Mouse (Mus musculus): ENCODE results near the gene Glg1. TPM values are rescaled to one million over a fixed set of nuclear protein-coding genes. Genes with fewer than 3 reads are reported as not detected.
"Not testable (repeated sequence)": the region's sequence is repeated elsewhere in the genome, so short reads cannot be mapped to it uniquely, and the experiment has no call there.

The Glg1 gene
- polyA plus RNA-seq, 1 experiment from 2014 or later, result 78.0 TPM

GRCm38 (mm10) chr8:111196181-111196580, 62.8 kb downstream of the Glg1 start:
- H3K4me3 ChIP-seq (replicated peaks), result no peak overlapping the region
- H3K27me3 ChIP-seq, result no peaks in the 10 kb centered on the region
- H3K9ac ChIP-seq, result no peak overlapping the region

DNA sequence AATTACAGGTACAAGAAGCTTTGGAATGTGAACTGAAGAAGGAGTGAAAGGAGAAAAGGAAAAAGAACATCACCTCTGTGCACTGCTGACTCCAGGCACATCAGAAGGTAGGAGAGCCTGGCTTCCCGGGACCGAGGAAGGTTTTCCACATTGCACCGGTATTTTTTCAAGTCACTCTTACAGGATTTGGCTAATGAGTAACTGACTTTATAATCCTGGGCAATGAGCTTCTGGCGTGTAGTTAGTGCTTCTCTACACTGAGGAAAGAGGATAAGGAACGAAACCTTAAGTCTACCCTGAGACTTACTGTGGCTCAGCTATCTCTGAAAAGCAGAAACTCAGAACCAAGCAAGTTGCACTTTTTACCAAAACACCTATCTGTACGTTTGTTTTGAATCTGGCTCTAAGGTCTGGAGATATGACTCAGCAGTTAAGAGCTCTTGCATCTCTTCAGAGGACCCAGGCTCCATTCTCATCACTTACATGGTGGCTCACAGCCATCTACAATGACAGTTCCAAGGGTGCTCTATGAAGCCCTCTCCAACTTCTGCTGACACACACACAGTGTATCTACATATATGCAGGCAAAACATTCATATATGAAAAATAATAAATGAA, 70.3 kb downstream of the Glg1 start:
- H3K27me3 ChIP-seq, result no peaks in the 10 kb centered on the region
- H3K4me2 ChIP-seq, result no peak overlapping the region
- no peak for ATAC-seq (replicated peaks; ENCODE audit: low FRiP score)
- no peak overlapping the region for H3K9ac ChIP-seq
- H3K4me1 ChIP-seq, result no peaks in the 10 kb centered on the region
- H3K36me3 ChIP-seq, result peaks cover 67% of the 10 kb centered on the region
- H3K9me3 ChIP-seq (replicated peaks), result no peaks in the 10 kb centered on the region
- H3K4me3 ChIP-seq (replicated peaks), result no peak overlapping the region
- no peak overlapping the region for H3K27ac ChIP-seq
- 72% methylated on average over 6 of the region's 6 CpGs for WGBS

More at GRCm38 (mm10) chr8:111196181-111196580, 62.8 kb downstream of the Glg1 start:
- ATAC-seq (replicated peaks; ENCODE audit: low FRiP score), result no peak
- no peak overlapping the region for H3K27ac ChIP-seq
- H3K4me1 ChIP-seq, result no peaks in the 10 kb centered on the region
- H3K36me3 ChIP-seq, result peaks cover 79% of the 10 kb centered on the region
- no peak overlapping the region for H3K4me2 ChIP-seq
- no peaks in the 10 kb centered on the region for H3K9me3 ChIP-seq (replicated peaks)

- H3K27me3 ChIP-seq, result no peaks in the 10 kb centered on the region
- H3K4me2 ChIP-seq, result no peak overlapping the region
- WGBS, result 91% methylated on average over 7 of the region's 7 CpGs
- no peak overlapping the region for H3K9ac ChIP-seq
- H3K27ac ChIP-seq, result no peak overlapping the region
- no peaks in the 10 kb centered on the region for H3K4me1 ChIP-seq
- H3K4me3 ChIP-seq (replicated peaks), result no peak overlapping the region
- ATAC-seq (replicated peaks; ENCODE audit: low FRiP score), result no peak
- H3K9me3 ChIP-seq (replicated peaks), result no peaks in the 10 kb centered on the region
- H3K36me3 ChIP-seq, result peaks cover 71% of the 10 kb centered on the region
These were observed 71.5 kb downstream of the Glg1 start for GRCm38 (mm10) chr8:111187470-111187869.

- no peaks in the 10 kb centered on the region for H3K9me3 ChIP-seq (replicated peaks)
- 86% methylated on average over 4 of the region's 4 CpGs for WGBS
- H3K27me3 ChIP-seq, result no peaks in the 10 kb centered on the region
- H3K27ac ChIP-seq, result no peak overlapping the region
- no peak overlapping the region for H3K9ac ChIP-seq
- peaks cover 75% of the 10 kb centered on the region for H3K36me3 ChIP-seq
- no peak overlapping the region for H3K4me3 ChIP-seq (replicated peaks)
- no peaks in the 10 kb centered on the region for H3K4me1 ChIP-seq
- ATAC-seq (replicated peaks; ENCODE audit: low FRiP score), result no peak
- H3K4me2 ChIP-seq, result no peak overlapping the region
These were observed 73.5 kb downstream of the Glg1 start for GRCm38 (mm10) chr8:111185472-111185947.

- WGBS, result 84% methylated on average over 5 of the region's 5 CpGs
- ATAC-seq (replicated peaks; ENCODE audit: low FRiP score), result no peak
These were observed 87.4 kb downstream of the Glg1 start for GRCm38 (mm10) chr8:111171661-111172060.

DNA sequence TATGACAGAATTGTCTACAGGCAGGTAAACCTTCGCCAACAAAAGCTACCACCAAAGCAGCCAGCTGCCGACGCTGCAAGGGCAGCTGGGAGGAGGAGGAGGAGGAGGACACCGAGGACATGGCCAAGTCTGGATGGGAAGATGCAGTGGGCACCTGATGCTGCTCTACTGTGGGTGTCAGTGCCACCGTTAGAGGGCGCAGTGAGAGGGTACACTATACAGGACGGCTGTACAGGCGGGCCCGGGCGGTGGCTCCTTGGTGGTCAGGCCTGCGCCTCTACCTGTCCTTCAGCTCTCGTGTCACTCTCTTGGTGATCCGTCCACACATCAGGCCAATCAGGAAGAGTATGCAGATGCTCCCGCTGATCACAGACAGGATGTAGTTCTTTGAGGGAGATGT, 101.4 kb downstream of the Glg1 start:
- H3K4me2 ChIP-seq, result no peak overlapping the region
- peak; percentile 84; the same call in 1 of the 2 replicates for ATAC-seq (replicated peaks; ENCODE audit: low FRiP score)
- no peaks in the 10 kb centered on the region for H3K9me3 ChIP-seq (replicated peaks)
- no peaks in the 10 kb centered on the region for H3K27me3 ChIP-seq
- H3K27ac ChIP-seq, result no peak overlapping the region
- 47% methylated on average over 14 of the region's 14 CpGs for WGBS
- H3K36me3 ChIP-seq, result peaks cover 94% of the 10 kb centered on the region
- no peak overlapping the region for H3K4me3 ChIP-seq (replicated peaks)
- no peak overlapping the region for H3K9ac ChIP-seq
- no peaks in the 10 kb centered on the region for H3K4me1 ChIP-seq

More at GRCm38 (mm10) chr8:111171661-111172060, 87.4 kb downstream of the Glg1 start:
- H3K27ac ChIP-seq, result no peak overlapping the region
- H3K36me3 ChIP-seq, result peaks cover 92% of the 10 kb centered on the region
- H3K9me3 ChIP-seq (replicated peaks), result no peaks in the 10 kb centered on the region
- no peak overlapping the region for H3K4me2 ChIP-seq
- H3K9ac ChIP-seq, result no peak overlapping the region
- H3K4me1 ChIP-seq, result no peaks in the 10 kb centered on the region
- H3K27me3 ChIP-seq, result no peaks in the 10 kb centered on the region
- no peak overlapping the region for H3K4me3 ChIP-seq (replicated peaks)

DNA sequence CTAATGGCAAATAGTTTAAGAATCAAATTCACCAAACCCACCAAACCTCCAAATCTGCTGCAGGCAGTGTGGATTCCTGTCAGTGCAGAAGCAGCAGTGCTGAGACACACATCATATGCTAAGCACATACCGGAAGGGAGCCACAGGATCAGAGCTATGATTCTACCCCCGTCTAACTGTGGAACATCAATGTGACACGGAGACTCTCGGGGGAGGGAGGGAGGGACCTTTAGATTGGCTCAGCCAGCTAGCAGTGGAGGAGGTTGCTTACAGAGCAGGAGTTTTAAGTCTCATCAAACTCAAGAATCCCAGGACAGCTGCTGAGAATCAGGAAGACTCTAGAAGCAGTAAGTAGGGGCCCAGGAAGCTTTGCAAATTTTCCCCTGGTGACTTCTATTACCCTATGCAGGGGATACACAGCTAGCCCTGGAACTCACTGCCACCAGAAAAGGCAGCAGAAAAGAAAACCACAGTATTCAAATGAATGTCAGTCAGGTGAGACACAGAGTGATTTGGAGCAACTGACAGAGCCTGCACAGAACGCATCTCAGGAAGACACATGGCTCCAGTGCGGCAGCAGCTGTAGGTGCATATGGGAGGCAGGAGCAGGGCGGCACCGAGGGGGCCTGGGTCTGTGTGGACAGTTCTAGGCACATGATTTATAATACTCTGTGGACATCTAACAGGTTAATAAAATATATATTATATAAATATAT, 103.1 kb downstream of the Glg1 start:
- no peak for ATAC-seq (replicated peaks; ENCODE audit: low FRiP score)
- no peak overlapping the region for H3K4me3 ChIP-seq (replicated peaks)
- H3K36me3 ChIP-seq, result peaks cover 78% of the 10 kb centered on the region
- 79% methylated on average over 8 of the region's 8 CpGs for WGBS
- H3K9me3 ChIP-seq (replicated peaks), result no peaks in the 10 kb centered on the region
- H3K27me3 ChIP-seq, result no peaks in the 10 kb centered on the region
- no peaks in the 10 kb centered on the region for H3K4me1 ChIP-seq
- no peak overlapping the region for H3K4me2 ChIP-seq
- no peak overlapping the region for H3K27ac ChIP-seq
- no peak overlapping the region for H3K9ac ChIP-seq

- peaks cover 12% of the 10 kb centered on the region for H3K4me1 ChIP-seq
- peak; percentile 95 for ATAC-seq (replicated peaks; ENCODE audit: low FRiP score)
- not testable (repeated sequence) for H3K9me3 ChIP-seq (replicated peaks); H3K27me3 ChIP-seq; H3K36me3 ChIP-seq
- peak overlapping the region; percentile 77 for H3K9ac ChIP-seq
- under 1% methylated on average over 41 of the region's 74 CpGs for WGBS
- peak overlapping the region; percentile 70 for H3K27ac ChIP-seq
- peak overlapping the region; percentile 77 for H3K4me3 ChIP-seq (replicated peaks)
- peak overlapping the region; percentile 87 for H3K4me2 ChIP-seq
These were observed 113.5 kb downstream of the Glg1 start for GRCm38 (mm10) chr8:111145460-111146012.

DNA sequence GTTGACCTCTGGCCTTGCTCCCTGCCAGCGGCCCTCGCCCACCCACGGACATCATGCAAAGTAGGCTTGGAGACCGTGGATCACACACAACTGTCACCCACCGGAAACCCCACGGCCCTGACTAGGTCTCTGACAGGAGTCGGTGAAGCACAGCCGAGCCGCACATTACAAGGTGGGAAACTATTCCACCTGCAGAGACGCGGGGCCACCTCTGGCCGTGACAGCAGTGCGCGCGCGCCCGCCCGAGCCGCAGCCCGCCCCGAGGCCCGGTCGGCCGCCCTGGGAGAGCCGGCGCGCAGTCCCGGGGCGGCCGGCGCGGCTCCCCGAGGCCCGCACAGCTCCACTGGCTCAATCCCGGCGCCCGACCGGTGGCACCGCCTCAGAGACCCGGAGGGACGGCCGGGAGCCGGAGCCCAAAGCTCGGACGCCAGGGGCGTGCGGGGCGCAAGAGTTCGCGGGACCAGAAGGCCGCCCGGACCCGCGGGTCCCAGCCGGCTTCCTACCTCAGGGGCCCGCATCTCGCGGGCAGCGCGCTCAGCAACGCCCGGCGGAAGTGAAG, 114.0 kb downstream of the Glg1 start:
- not testable (repeated sequence) for H3K36me3 ChIP-seq; H3K27me3 ChIP-seq; H3K9me3 ChIP-seq (replicated peaks)
- WGBS, result under 1% methylated on average over 60 of the region's 63 CpGs
- Histone ChIP-seq H3K4me2 (peak overlapping the region; percentile 87), H3K4me3 (replicated peaks) (peak overlapping the region; percentile 77), H3K27ac (peak overlapping the region; percentile 64; the same call in 1 of the 2 replicates), H3K9ac (peak overlapping the region; percentile 77), H3K4me1 (peaks cover 12% of the 10 kb centered on the region)
- peak; percentile 71 for ATAC-seq (replicated peaks; ENCODE audit: low FRiP score)

DNA sequence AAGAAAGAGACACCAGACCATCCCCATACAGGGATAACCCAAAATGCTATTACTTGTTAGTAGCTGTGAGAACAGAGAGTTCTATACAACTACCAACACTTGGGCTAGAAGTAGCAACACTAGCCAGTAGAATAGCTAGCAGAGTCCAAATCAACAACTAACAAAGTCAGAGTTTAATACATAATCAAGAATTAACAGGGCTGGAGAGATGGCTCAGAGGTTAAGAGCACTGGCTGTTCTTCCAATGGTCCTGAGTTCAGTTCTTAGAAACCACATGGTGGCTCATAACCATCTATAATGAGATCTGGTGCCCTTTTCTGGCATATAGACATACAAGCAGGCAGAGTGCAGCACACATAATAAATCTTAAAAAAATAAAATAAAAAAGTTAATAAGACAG, 116.5 kb downstream of the Glg1 start:
- no peak overlapping the region for H3K27ac ChIP-seq
- H3K36me3 ChIP-seq, result peaks cover 22% of the 10 kb centered on the region
- H3K4me2 ChIP-seq, result no peak overlapping the region
- H3K4me1 ChIP-seq, result peaks cover 12% of the 10 kb centered on the region
- H3K4me3 ChIP-seq (replicated peaks), result no peak overlapping the region
- H3K9ac ChIP-seq, result no peak overlapping the region
- ATAC-seq (replicated peaks; ENCODE audit: low FRiP score), result no peak
- no peaks in the 10 kb centered on the region for H3K27me3 ChIP-seq
- no peaks in the 10 kb centered on the region for H3K9me3 ChIP-seq (replicated peaks)

- no peak overlapping the region for H3K9ac ChIP-seq
- H3K4me3 ChIP-seq (replicated peaks), result no peak overlapping the region
- ATAC-seq (replicated peaks; ENCODE audit: low FRiP score), result no peak
- H3K4me2 ChIP-seq, result no peak overlapping the region
- H3K36me3 ChIP-seq, result peaks cover 86% of the 10 kb centered on the region
- no peaks in the 10 kb centered on the region for H3K4me1 ChIP-seq
- 88% methylated on average over 2 of the region's 2 CpGs for WGBS
- H3K9me3 ChIP-seq (replicated peaks), result no peaks in the 10 kb centered on the region
- H3K27ac ChIP-seq, result no peak overlapping the region
- H3K27me3 ChIP-seq, result no peaks in the 10 kb centered on the region
These were observed 128.3 kb downstream of the Glg1 start for GRCm38 (mm10) chr8:111130756-111131155.

GRCm38 (mm10) chr8:111119481-111119880, 139.5 kb downstream of the Glg1 start:
- Histone ChIP-seq H3K4me3 (replicated peaks) (no peak overlapping the region), H3K27ac (no peak overlapping the region), H3K4me2 (no peak overlapping the region), H3K4me1 (no peaks in the 10 kb centered on the region), H3K9ac (no peak overlapping the region), H3K9me3 (replicated peaks) (no peaks in the 10 kb centered on the region), H3K27me3 (no peaks in the 10 kb centered on the region), H3K36me3 (peaks cover 92% of the 10 kb centered on the region)
- WGBS, result 96% methylated on average over 3 of the region's 3 CpGs
- ATAC-seq (replicated peaks; ENCODE audit: low FRiP score), result no peak

Measured in kidney, embryonic 15.5 days (tissue).